Mouse (Mus musculus) testis, adult 2 months (tissue): ENCODE measurements at regions not wholly inside any gene's neighbourhood (a gene's known extent, or its start where the extent isn't known, plus 50 kb on each side); places are given as distances from the start of the nearest gene placed in this dataset.

ENCODE experiments used
- CTCF ChIP-seq: fragments of 200-500 bp; IDR thresholded peaks from 2 replicates; pipeline ENCODE4 v1.5.1; 2012; ENCODE audit warnings: low read depth, mild to moderate bottlenecking, inconsistent platforms, low read length, moderate library complexity; ENCODE audit not compliant: control insufficient read depth, insufficient read depth, insufficient replicate concordance
- POLR2A ChIP-seq: fragments of 200-500 bp; IDR thresholded peaks from 2 replicates; pipeline ENCODE4 v1.6.1; 2012; ENCODE audit warnings: low read depth, mild to moderate bottlenecking, inconsistent platforms, low read length, moderate library complexity; ENCODE audit not compliant: control insufficient read depth

DNA sequence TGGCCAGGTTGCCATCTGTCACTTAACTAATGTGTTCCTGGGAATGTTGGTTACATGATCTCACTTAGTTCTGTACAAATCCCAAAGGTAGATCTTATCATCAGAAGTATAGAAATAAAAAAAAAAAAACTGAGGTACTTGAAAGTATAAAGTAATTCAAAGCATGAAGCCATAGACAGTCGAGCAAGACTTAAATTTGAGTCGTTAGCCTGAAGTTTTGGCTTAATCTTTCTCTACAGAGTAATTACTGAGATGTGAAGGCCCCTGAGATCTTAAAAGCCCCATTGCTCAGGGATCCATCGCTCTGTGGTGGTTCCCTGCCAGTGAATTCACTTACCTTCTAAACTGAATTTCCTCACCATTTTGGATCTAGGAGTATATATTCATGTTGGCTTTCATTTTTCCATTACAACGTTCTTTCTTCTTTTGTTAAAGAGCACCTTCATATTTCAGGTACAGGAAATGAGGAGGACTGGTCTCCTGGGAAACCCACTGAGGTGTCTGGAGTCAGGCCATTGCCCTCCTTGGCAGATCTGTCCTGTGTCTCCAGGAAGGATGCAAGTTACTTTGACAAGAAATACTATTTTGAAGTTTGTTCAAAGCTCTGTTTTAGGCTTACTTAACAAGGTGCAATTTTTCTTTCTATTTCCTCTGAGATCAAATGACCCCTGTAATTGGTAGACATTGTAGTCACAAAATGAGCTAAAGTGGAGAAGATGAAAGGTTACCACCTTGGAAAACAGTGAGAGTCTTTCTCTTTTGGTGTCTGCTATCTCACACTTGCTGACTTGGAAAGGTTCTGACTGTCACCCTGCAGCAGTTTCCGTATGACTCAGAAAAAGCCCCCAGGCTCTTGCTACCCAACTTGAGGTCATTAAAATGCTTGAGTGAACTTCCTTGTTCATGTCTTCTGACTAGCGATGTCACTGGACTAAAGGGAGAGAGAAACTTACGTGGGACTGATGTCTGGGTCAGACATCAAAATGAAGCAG is 180.5 kb upstream of the Zc3h12c start:
- TF ChIP-seq POLR2A, result no peak
- no peak for TF ChIP-seq CTCF
